Comparison of ENCODE assay signal across 9 mouse cellular contexts in genomic region chr9:116059156-116059555, GRCm38 (mm10).
A peak's percentile ranks its signal among the peaks of the same experiment; 100 is the strongest.
DNase-seq lines count a peak whose midpoint lies in the region; ATAC-seq and TF ChIP-seq lines count a peak whose summit lies in the region.
"Had no signal": no experiment of that assay in that cellular context is flagged by ENCODE, and none has a peak within 500 bp of the region (broad histone marks: within the 10 kb centered on the region; RNA-seq: fewer than 3 reads in every experiment).

No protein-coding gene starts in this region.

- no peak for TF ChIP-seq EP300 in heart, adult 2 months (IDR thresholded peaks at IDR 0.05; ENCODE audit: insufficient read depth, low read depth, low read length)

- H3K36me3 ChIP-seq in heart, adult 2 months (ENCODE audit: control insufficient read depth, insufficient read depth, low read length): no peaks in the 10 kb centered on the region
- no peaks in the 10 kb centered on the region for H3K36me3 ChIP-seq in embryonic facial prominence, embryonic 13.5 days
- H3K36me3 ChIP-seq: neural tube, embryonic 12.5 days had no signal

- H3K27me3 ChIP-seq in heart, adult 2 months (ENCODE audit: control insufficient read depth, insufficient read depth, low read length): no peaks in the 10 kb centered on the region
- H3K27me3 ChIP-seq in embryonic facial prominence, embryonic 13.5 days: no peaks in the 10 kb centered on the region
- H3K27me3 ChIP-seq: neural tube, embryonic 12.5 days had no signal

- no peak overlapping the region for H3K9ac ChIP-seq in heart, adult 2 months (ENCODE audit: low read depth, low read length)
- H3K9ac ChIP-seq in embryonic facial prominence, embryonic 13.5 days: 0 out of 2 replicates have a peak overlapping the region, but pooled peaks have one; percentile 16
- H3K9ac ChIP-seq: neural tube, embryonic 12.5 days had no signal

- peaks cover 2% of the 10 kb centered on the region for H3K4me1 ChIP-seq in heart, adult 2 months (ENCODE audit: control insufficient read depth, insufficient read depth, low read length)
- H3K4me1 ChIP-seq in embryonic facial prominence, embryonic 13.5 days: 0 out of 2 replicates have a peak, but pooled peaks cover 4% of the 10 kb centered on the region
- H3K4me1 ChIP-seq: neural tube, embryonic 12.5 days had no signal

- intact Hi-C loops in heart, adult 2 months (cut with DNase I): no loop called here

- peak in 1 of 2 experiments; percentile 9 for DNase-seq in heart, adult 2 months
- no peak for DNase-seq in heart, adult 9 months (ENCODE audit: low spot score in 2 of 2)
- DNase-seq in 416B (ENCODE audit: low read depth): peak; percentile 79
- DNase-seq in urinary bladder, adult 2 months (ENCODE audit: low spot score): no peak
- DNase-seq in c-Kit-positive CD71-positive TER-119-positive erythroid progenitor cells, embryonic 14.5 days (ENCODE audit: low spot score): no peak
- DNase-seq in layer of hippocampus, postnatal 36 days: no peak

- no peak overlapping the region for H3K4me3 ChIP-seq in heart, adult 2 months
- no peak overlapping the region for H3K4me3 ChIP-seq in embryonic facial prominence, embryonic 13.5 days
- H3K4me3 ChIP-seq: neural tube, embryonic 12.5 days had no signal

- H3K79me2 ChIP-seq in heart, adult 2 months (replicated peaks; ENCODE audit: control insufficient read depth, insufficient read depth, low read length): no peaks in the 10 kb centered on the region

- no peak overlapping the region for H3K27ac ChIP-seq in heart, adult 2 months
- H3K27ac ChIP-seq in embryonic facial prominence, embryonic 13.5 days: no peak overlapping the region
- H3K27ac ChIP-seq: neural tube, embryonic 12.5 days had no signal

- ATAC-seq in embryonic facial prominence, embryonic 13.5 days (ENCODE audit: insufficient number of reproducible peaks, insufficient read depth, low FRiP score, low TSS enrichment, low read depth): no peak
- ATAC-seq in megakaryocyte-erythroid progenitor cell, adult 5-6 weeks (replicated peaks; ENCODE audit: low FRiP score, low TSS enrichment, poor library complexity, severe bottlenecking): peak; percentile 96

- H3K9me3 ChIP-seq in embryonic facial prominence, embryonic 13.5 days: no peaks in the 10 kb centered on the region
- H3K9me3 ChIP-seq: neural tube, embryonic 12.5 days had no signal

- TF ChIP-seq POLR2A in heart, adult 2 months (IDR thresholded peaks at IDR 0.05; ENCODE audit: insufficient read depth, low read depth, low read length): no peak

- WGBS in heart, adult 2 months: 47% methylated on average over 4 of the region's 4 CpGs
- 68% methylated on average over 4 of the region's 4 CpGs for WGBS in embryonic facial prominence, embryonic 13.5 days

- peak; percentile 29 for TF ChIP-seq CTCF in heart, adult 2 months (IDR thresholded peaks at IDR 0.05)

- no peak overlapping the region for H3K4me2 ChIP-seq in embryonic facial prominence, embryonic 13.5 days
- H3K4me2 ChIP-seq: neural tube, embryonic 12.5 days had no signal
